Mouse (Mus musculus): ENCODE measurements around the gene Ehbp1l1. TPM values are rescaled to one million over a fixed set of nuclear protein-coding genes. Genes with fewer than 3 reads are reported as not detected.

Ehbp1l1 gene
- 100 to 1,000 TPM; 235 to 261 TPM for total RNA-seq (2021)
- long read RNA-seq, experiment 1, transcript Ehbp1l1-202 (19 exons, 2,852 nt) = major isoform, 24 of 181 reads
- long read RNA-seq, experiment 1, partial matches to known transcripts = 100 of 181 reads
- long read RNA-seq, experiment 1, other reads (novel, unspliced or antisense) = 55 of 181 reads
- long read RNA-seq, experiment 2, transcript Ehbp1l1-202 (19 exons, 2,852 nt) = major isoform, 32 of 179 reads
- long read RNA-seq, experiment 2, partial matches to known transcripts = 105 of 179 reads
- long read RNA-seq, experiment 2, other reads (novel, unspliced or antisense) = 42 of 179 reads

- intact Hi-C loops (cut with DNase I) = loop anchor here (5.0 kb wide), 2 partner anchors 34 to 46 kb away; partner anchors contain the start of gene Scyl1
- DNase-seq = peak; percentile 69 to 74
Observed at GRCm38 (mm10) chr19:5725767-5726515, at the start of gene Ehbp1l1. TSS of gene Ehbp1l1 (minus strand) at chr19:5726317.

DNA sequence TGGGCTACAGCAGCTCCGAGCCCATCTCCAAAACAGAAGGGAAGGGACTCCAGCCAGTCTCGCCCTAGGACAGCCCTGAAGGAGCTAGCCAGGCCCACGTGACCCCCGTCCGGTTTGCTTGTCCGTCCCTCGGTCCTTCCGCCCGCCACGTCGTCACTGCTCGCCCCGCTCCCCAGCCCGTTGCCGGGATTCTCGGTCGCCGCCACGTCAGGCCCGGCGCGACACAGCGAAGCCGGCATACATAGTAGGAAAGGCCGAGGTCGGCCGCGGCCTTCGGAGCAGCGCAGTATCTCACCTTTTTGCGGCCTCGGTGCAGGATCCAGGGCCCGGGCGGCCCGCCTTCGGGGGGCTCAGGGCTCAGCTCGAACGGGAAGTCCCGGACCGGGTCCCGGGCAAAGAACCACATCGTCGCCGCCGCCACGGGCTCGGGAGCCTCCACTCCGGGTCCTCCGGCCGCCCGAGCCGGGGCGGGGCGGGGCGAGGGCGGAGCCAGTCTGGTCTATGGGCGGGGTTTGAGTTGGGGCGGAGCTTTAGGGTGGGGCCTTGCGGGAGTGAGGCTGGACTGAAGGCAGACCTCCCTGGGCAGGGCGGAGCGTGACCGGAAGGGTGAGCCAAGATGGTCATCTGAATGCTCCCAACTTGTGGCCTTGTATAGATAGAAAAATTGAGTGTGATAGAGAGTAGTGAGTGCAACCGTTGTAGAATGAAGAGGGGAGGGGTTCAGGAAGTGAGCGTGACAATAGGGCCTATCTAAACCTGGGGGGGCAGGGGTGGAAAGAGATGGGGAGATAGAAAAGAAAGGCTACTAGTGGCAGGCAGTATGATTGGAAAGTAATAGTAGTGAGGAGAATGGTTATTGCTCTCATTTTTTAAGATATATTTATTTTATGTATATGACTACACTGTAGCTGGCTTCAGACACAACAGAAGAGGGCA is 45.1 kb upstream of the Ehbp1l1 start, which contains the start of gene Scyl1:
TSS of gene Scyl1 (minus strand) at position 495 of the 936 bp plus-strand sequence.
- peak; percentile 91 to 96 for DNase-seq
- intact Hi-C loops (cut with DNase I) = loop anchor here (5.0 kb wide), 1 partner anchor 44 kb away; the partner anchor contains the start of genes Ehbp1l1 and Fam89b

- DNase-seq = no peak
- intact Hi-C loops (cut with DNase I) = loop anchor here (5.0 kb wide), 1 partner anchor 43 kb away; the partner anchor contains the start of genes Ehbp1l1 and Fam89b
Observed at GRCm38 (mm10) chr19:5770311-5770710, 44.2 kb upstream of the Ehbp1l1 start.

DNA sequence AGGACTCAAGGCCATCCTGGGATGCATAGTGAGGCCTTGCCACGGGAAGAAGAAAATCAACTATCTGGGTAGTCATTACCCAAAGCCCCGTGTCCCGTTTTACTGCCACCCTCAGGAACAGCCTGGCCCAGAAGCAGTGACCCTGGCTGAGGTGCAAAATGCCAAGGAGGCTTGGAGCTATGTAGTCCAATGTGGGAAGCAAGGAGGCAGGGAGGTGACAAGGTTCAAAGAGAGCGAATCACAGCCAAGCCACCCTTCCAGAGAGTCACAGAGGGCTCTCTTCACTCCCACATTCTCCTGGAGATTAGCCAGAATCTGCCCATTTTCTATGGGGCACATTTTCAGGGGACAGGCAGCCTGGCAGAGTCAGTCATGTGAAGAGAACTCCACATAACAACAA is 41.2 kb upstream of the Ehbp1l1 start:
- intact Hi-C loops (cut with DNase I) = no loop called here
- DNase-seq = no peak

DNA sequence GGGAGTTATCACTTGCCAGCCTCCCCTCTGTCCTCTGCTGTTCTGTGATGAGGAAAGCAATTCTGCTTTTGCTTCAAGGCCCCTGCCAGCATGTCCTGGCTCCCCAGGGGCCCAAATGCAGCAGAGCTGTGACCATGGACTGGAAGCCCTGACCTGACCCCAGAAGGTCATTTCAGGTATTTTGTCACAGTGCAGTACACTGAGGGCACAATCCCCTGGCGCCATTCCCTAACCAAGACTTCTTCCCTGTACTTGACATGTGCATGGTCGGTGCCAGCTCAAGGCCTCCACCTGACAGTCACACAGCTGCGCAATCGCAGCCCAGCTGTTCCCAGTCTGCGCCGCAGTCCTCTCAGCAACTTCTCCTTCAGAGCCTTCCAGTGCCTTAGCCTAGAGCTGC is 37.0 kb upstream of the Ehbp1l1 start:
- intact Hi-C loops (cut with DNase I) = no loop called here
- DNase-seq = no peak

DNA sequence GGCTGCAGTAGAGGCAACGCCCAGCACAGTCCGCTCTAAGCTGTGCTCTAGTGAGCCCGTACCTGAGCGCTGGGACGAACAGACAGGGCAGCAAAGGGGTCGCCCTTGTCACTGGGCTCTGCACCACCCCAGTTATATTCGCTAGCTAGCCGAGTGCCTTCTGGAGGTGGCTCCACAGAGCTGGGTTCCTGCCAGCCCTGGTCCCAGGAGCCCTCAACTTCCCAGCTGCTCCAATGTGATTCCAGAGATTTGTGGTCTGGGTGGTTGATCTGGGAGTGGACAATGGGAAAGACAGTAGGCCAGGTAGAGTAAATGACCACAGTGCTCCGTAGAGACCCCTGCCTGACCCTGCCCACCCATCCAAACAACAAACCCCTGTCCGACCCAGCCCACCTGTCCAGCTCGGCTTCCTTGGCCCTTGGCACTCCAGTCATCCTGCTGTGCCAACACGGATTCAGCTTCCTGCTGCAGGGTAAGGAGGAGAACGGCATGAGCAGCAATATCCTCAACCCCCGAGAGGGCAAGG is 32.8 kb upstream of the Ehbp1l1 start:
- intact Hi-C loops (cut with DNase I) = no loop called here
- no peak for DNase-seq

DNA sequence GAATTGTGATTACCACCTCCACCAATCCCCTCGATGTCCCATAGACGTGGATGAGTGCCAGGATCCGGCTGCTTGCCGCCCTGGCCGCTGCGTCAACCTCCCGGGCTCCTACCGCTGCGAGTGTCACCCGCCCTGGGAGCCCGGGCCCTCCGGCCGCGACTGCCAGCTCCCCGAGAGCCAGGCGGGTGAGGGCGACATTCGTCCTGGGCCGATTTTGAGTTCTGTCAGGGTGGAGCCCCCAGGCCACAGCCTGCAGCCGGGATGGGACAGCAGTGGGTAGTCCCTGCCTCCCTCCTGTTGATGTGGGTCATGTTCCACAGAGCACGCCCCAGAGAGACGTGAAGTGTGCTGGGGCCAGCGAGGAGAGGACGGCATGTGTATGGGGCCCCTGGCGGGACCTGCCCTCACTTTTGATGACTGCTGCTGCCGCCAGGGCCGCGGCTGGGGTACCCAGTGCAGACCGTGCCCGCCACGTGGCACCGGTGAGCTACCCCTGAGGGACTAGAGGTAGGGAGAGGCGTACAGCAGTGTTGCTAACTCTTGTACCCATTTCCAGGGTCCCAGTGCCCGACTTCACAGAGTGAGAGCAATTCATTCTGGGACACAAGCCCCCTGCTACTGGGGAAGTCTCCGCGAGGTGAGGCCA is 31.0 kb upstream of the Ehbp1l1 start:
- no peak for DNase-seq
- intact Hi-C loops (cut with DNase I) = no loop called here

DNA sequence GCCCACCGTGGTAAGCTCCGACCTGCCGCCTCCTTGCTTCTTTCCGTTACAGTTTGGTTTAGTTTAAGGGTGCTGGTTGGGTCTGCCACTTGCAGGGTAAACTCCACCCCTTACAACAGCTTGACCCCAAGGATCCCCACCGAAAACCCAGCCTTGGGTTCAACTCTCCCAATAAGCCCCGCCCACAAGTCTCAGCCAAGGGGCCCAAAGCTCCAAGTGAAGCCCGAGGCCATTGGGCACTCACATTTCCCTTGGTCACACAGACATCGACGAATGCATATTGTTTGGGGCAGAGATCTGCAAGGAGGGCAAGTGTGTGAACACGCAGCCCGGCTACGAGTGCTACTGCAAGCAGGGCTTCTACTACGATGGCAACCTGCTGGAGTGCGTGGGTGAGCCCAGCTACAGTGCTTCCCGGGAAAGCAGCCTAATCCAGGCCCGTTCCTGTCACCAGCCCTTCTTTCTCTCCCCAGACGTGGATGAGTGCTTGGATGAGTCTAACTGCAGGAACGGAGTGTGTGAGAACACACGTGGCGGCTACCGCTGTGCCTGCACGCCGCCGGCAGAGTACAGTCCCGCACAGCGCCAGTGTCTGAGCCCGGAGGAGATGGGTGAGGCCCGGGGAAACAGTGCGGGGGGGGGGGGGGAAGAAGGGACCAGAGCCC is 30.3 kb upstream of the Ehbp1l1 start:
- DNase-seq = no peak
- intact Hi-C loops (cut with DNase I) = no loop called here

DNA sequence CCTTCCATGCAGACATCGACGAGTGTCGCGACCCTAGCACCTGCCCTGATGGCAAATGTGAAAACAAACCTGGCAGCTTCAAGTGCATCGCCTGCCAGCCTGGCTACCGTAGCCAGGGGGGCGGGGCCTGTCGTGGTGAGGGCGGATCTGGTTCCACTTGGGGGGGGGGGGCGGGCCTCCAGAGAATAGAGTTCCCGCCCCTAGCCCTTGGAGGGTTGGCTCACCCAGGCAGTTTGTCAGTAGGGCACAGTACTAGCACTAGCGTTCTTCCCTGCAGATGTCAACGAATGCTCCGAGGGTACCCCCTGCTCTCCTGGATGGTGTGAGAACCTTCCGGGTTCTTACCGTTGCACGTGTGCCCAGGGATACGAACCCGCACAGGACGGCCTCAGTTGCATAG is 25.6 kb upstream of the Ehbp1l1 start:
- no peak for DNase-seq

GRCm38 (mm10) chr19:5750951-5751350 is 24.8 kb upstream of the Ehbp1l1 start:
- DNase-seq = no peak
- intact Hi-C loops (cut with DNase I) = no loop called here

More for the DNA sequence above, 25.6 kb upstream of the Ehbp1l1 start:
- intact Hi-C loops (cut with DNase I) = no loop called here

DNA sequence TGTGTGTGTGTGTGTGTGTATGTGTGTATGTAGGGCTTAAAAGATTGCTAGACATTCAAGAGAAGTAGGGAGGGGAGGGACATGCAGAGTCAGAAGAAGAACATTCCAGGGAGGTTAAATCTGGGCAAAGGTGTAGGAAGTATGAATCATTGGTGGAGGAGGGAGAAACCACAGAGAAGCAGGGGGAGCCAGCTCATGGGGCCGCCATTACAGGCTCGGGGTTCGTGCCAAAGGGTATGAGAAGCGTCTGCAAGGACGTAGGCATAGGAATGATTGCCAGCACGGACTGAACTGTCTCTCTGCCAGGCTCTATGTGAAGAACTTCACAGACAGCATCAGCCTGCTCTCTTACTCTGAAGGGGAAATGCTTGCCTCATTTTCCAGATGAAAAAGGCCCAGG is 23.4 kb upstream of the Ehbp1l1 start:
- intact Hi-C loops (cut with DNase I) = no loop called here
- DNase-seq = no peak

GRCm38 (mm10) chr19:5746907-5747363 is 20.8 kb upstream of the Ehbp1l1 start:
- intact Hi-C loops (cut with DNase I) = no loop called here
- DNase-seq = no peak

GRCm38 (mm10) chr19:5745756-5746710 is 19.9 kb upstream of the Ehbp1l1 start:
- intact Hi-C loops (cut with DNase I) = no loop called here
- no peak for DNase-seq

DNA sequence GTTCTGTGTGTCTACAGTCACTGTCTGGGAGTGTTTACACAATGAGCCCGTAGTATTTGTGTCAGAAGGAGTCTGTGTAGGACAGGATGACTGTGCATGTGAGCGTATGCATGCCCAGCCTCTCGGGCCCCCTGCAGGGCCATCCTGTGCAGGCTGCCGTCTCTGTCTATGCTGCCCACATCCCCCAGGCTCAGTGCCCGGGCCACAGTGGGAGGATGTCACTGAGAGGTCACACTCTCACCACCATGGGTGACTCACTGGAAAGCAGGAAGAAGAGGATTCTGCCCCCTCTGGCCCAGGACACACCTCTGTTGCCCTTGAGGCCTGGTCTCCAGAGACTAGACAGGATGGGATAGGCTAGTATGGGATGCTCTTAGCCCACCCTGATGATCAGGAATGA is 17.5 kb upstream of the Ehbp1l1 start:
- no peak for DNase-seq
- intact Hi-C loops (cut with DNase I) = no loop called here

GRCm38 (mm10) chr19:5742241-5742641 is 16.1 kb upstream of the Ehbp1l1 start:
- intact Hi-C loops (cut with DNase I) = no loop called here
- DNase-seq = no peak

- DNase-seq = peak; percentile 77 to 85
- intact Hi-C loops (cut with DNase I) = no loop called here
Observed at GRCm38 (mm10) chr19:5741641-5742240, 15.6 kb upstream of the Ehbp1l1 start.

Measured in gastrocnemius, postnatal 36 days (tissue).